In genomic region chr6:88939281-88940089, GRCm38 (mm10) we compare ENCODE assay signal across 8 mouse cellular contexts. TPM values are rescaled to one million over a fixed set of nuclear protein-coding genes. Genes with fewer than 3 reads are reported as not detected.
DNase-seq lines count a peak whose midpoint lies in the region; ATAC-seq lines count a peak whose summit lies in the region.

No protein-coding gene starts in this region.

- ATAC-seq in midbrain, embryonic 11.5 days (ENCODE audit: low FRiP score), result peak; percentile 6

- 0 out of 2 replicates have a peak overlapping the region, but pooled peaks have one; percentile 12 for H3K4me3 ChIP-seq in heart, embryonic 10.5 days
- no peak overlapping the region for H3K4me3 ChIP-seq in midbrain, embryonic 11.5 days (ENCODE audit: low read depth, low read length)

- peak; percentile 51 to 55 for DNase-seq in cerebellum, postnatal 10 days
- DNase-seq in cerebellum, postnatal 36 days, result no peak
- DNase-seq in NIH3T3 (ENCODE audit: low read depth), result peak; percentile 79
- peak; percentile 72 for DNase-seq in heart, embryonic 10.5 days (ENCODE audit: low spot score)
- DNase-seq in midbrain, embryonic 11.5 days (ENCODE audit: low spot score, missing footprints), result peak; percentile 91
- DNase-seq in thymus, postnatal 10 days (ENCODE audit: low spot score in 2 of 2), result peak; percentile 69 to 71
- DNase-seq in retina, postnatal 1 day, result no peak
- DNase-seq in urinary bladder, postnatal 14 days (ENCODE audit: low spot score), result no peak

- peaks cover 88% of the 10 kb centered on the region for H3K4me1 ChIP-seq in heart, embryonic 10.5 days
- H3K4me1 ChIP-seq in midbrain, embryonic 11.5 days (ENCODE audit: control insufficient read depth, insufficient read depth, low read length), result peaks cover 87% of the 10 kb centered on the region

- peak overlapping the region; percentile 85 for H3K27ac ChIP-seq in heart, embryonic 10.5 days
- peak overlapping the region; percentile 73 for H3K27ac ChIP-seq in midbrain, embryonic 11.5 days (ENCODE audit: low read depth, low read length)

- H3K9ac ChIP-seq in midbrain, embryonic 11.5 days (ENCODE audit: low read length), result peak overlapping the region; percentile 47

- 49% methylated on average over 12 of the region's 12 CpGs for WGBS in heart, embryonic 10.5 days
- 37% methylated on average over 12 of the region's 12 CpGs for whole genome bisulfite sequencing in midbrain, embryonic 11.5 days

- no peaks in the 10 kb centered on the region for H3K9me3 ChIP-seq in heart, embryonic 10.5 days
- no peaks in the 10 kb centered on the region for H3K9me3 ChIP-seq in midbrain, embryonic 11.5 days (ENCODE audit: control insufficient read depth, low read length)

- H3K27me3 ChIP-seq in heart, embryonic 10.5 days (ENCODE audit: insufficient read depth, poor library complexity, severe bottlenecking), result peaks cover 8% of the 10 kb centered on the region
- no peaks in the 10 kb centered on the region for H3K27me3 ChIP-seq in midbrain, embryonic 11.5 days (ENCODE audit: control insufficient read depth, insufficient read depth, low read length)

- no peaks in the 10 kb centered on the region for H3K36me3 ChIP-seq in heart, embryonic 10.5 days
- H3K36me3 ChIP-seq in midbrain, embryonic 11.5 days (ENCODE audit: control insufficient read depth, insufficient read depth, low read length), result no peaks in the 10 kb centered on the region

- no peak overlapping the region for H3K4me2 ChIP-seq in midbrain, embryonic 11.5 days

RNA-seq across cellular contexts. Expression of gene Tpra1, which starts 37.4 kb away (rescaled TPM):
- polyA plus RNA-seq in heart, embryonic 10.5 days (2016; fragmentation: Nextera tagmentation; extraction: Ambion mirVana), result 46.1 and 52.4 TPM in 2 replicates
- polyA plus RNA-seq in midbrain, embryonic 11.5 days (2014; fragmentation: Nextera tagmentation; extraction: Ambion mirVana), result 36.9 and 39.6 TPM in 2 replicates

RNA-seq across cellular contexts. Expression of gene Mcm2, which starts 40.9 kb away (rescaled TPM):
- polyA plus RNA-seq in heart, embryonic 10.5 days (2016; fragmentation: Nextera tagmentation; extraction: Ambion mirVana), result 184 TPM in 2 replicates
- polyA plus RNA-seq in midbrain, embryonic 11.5 days (2014; fragmentation: Nextera tagmentation; extraction: Ambion mirVana), result 210 and 212 TPM in 2 replicates

Comparison
In these comparisons a context has a peak if more than half of its experiments do, and no peak if none do; other contexts are left out.
1. DNase-seq: peak in cerebellum, postnatal 10 days (2 of 2), NIH3T3 (single experiment), heart, embryonic 10.5 days (single experiment), midbrain, embryonic 11.5 days (single experiment) and thymus, postnatal 10 days (2 of 2); none in cerebellum, postnatal 36 days (0 of 2), retina, postnatal 1 day (single experiment) and urinary bladder, postnatal 14 days (single experiment).